Mouse (Mus musculus) lung, adult 2 months (tissue): ENCODE data around the gene Fkbp6.

Experiments used
- CTCF ChIP-seq: fragments of 200-500 bp; IDR thresholded peaks from 2 replicates; pipeline ENCODE4 v1.5.1; 2011; ENCODE audit warnings: mild to moderate bottlenecking, low read length, control low read depth; ENCODE audit not compliant: insufficient read depth
- POLR2A ChIP-seq: fragments of 200-500 bp; IDR thresholded peaks from 2 replicates; pipeline ENCODE4 v1.6.1; 2011; ENCODE audit warnings: low read depth, mild to moderate bottlenecking, control low read depth, low read length, borderline replicate concordance; ENCODE audit errors: extremely low read depth

- TF ChIP-seq CTCF (no peak), POLR2A (no peak)
Observed at GRCm38 (mm10) chr5:135376341-135376740, 26.5 kb upstream of the Fkbp6 start.
